In genomic region chr6:124702784-124703103, GRCm38 (mm10) we compare ENCODE assay signal across 7 mouse cellular contexts. TPM values are rescaled to one million over a fixed set of nuclear protein-coding genes. Genes with fewer than 3 reads are reported as not detected.
DNase-seq lines count a peak whose midpoint lies in the region; ATAC-seq lines count a peak whose summit lies in the region.

No protein-coding gene starts in this region.

- no peak overlapping the region for H3K4me2 ChIP-seq in forebrain, embryonic 14.5 days (ENCODE audit: low read length)
- no peak overlapping the region for H3K4me2 ChIP-seq in hindbrain, embryonic 13.5 days

- peaks cover 72% of the 10 kb centered on the region for H3K36me3 ChIP-seq in forebrain, embryonic 14.5 days (ENCODE audit: control insufficient read depth, insufficient read depth, low read length)
- H3K36me3 ChIP-seq in hindbrain, embryonic 13.5 days: peaks cover 82% of the 10 kb centered on the region

- no peaks in the 10 kb centered on the region for H3K4me1 ChIP-seq in forebrain, embryonic 14.5 days (ENCODE audit: control insufficient read depth, insufficient read depth, low read length)
- no peaks in the 10 kb centered on the region for H3K4me1 ChIP-seq in hindbrain, embryonic 13.5 days (replicated peaks)

- no peaks in the 10 kb centered on the region for H3K27me3 ChIP-seq in forebrain, embryonic 14.5 days (replicated peaks; ENCODE audit: control insufficient read depth, insufficient read depth, low read length)
- no peaks in the 10 kb centered on the region for H3K27me3 ChIP-seq in hindbrain, embryonic 13.5 days

- WGBS in forebrain, embryonic 14.5 days: 50% methylated on average over 3 of the region's 3 CpGs
- 52% methylated on average over 3 of the region's 3 CpGs for WGBS in hindbrain, embryonic 13.5 days

- H3K9me3 ChIP-seq in forebrain, embryonic 14.5 days (replicated peaks; ENCODE audit: control insufficient read depth, low read length): no peaks in the 10 kb centered on the region
- H3K9me3 ChIP-seq in hindbrain, embryonic 13.5 days: no peaks in the 10 kb centered on the region

- no peak overlapping the region for H3K9ac ChIP-seq in forebrain, embryonic 14.5 days (ENCODE audit: low read length)
- H3K9ac ChIP-seq in hindbrain, embryonic 13.5 days: no peak overlapping the region

- H3K27ac ChIP-seq in forebrain, embryonic 14.5 days (ENCODE audit: low read depth, low read length): no peak overlapping the region
- H3K27ac ChIP-seq in hindbrain, embryonic 13.5 days: no peak overlapping the region

- DNase-seq in MN1 (ENCODE audit: low spot score): peak; percentile 77
- DNase-seq in c-Kit-positive CD71-positive TER-119-positive erythroid progenitor cells, embryonic 14.5 days (ENCODE audit: low spot score): peak; percentile 64
- DNase-seq in forebrain, embryonic 14.5 days (ENCODE audit: low spot score): peak; percentile 68
- peak; percentile 54 to 61 for DNase-seq in layer of hippocampus, postnatal 36 days
- peak; percentile 86 for DNase-seq in lung, postnatal 36 days
- peak; percentile 51 for DNase-seq in right cerebral cortex, postnatal 25 days

- H3K4me3 ChIP-seq in forebrain, embryonic 14.5 days (ENCODE audit: low read depth, low read length): no peak overlapping the region
- H3K4me3 ChIP-seq in hindbrain, embryonic 13.5 days: no peak overlapping the region

- ATAC-seq in forebrain, embryonic 14.5 days: peak; percentile 72
- ATAC-seq in hindbrain, embryonic 13.5 days (ENCODE audit: low FRiP score): peak; percentile 67

RNA-seq across cellular contexts. Expression of gene Emg1, which starts 9.2 kb away (rescaled TPM):
- polyA plus RNA-seq in forebrain, embryonic 14.5 days (2014; fragmentation: Nextera tagmentation; extraction: Ambion mirVana): 166 and 186 TPM in 2 replicates
- polyA plus RNA-seq in hindbrain, embryonic 13.5 days (2015; fragmentation: Nextera tagmentation; extraction: Ambion mirVana): 111 and 118 TPM in 2 replicates
- total RNA-seq in layer of hippocampus, postnatal 36 days (2021): 10 to 100 TPM; 54.3 to 64.9 TPM

RNA-seq across cellular contexts. Expression of gene Phb2, which starts 9.4 kb away (rescaled TPM):
- 237 and 245 TPM in 2 replicates for polyA plus RNA-seq in forebrain, embryonic 14.5 days (2014; fragmentation: Nextera tagmentation; extraction: Ambion mirVana)
- polyA plus RNA-seq in hindbrain, embryonic 13.5 days (2015; fragmentation: Nextera tagmentation; extraction: Ambion mirVana): 254 and 257 TPM in 2 replicates
- total RNA-seq in layer of hippocampus, postnatal 36 days (2021): 100 to 1,000 TPM; 114 to 129 TPM

RNA-seq across cellular contexts. Expression of gene Ptpn6, which starts 35.8 kb away (rescaled TPM):
- polyA plus RNA-seq in forebrain, embryonic 14.5 days (2014; fragmentation: Nextera tagmentation; extraction: Ambion mirVana): 4.7 TPM in 2 replicates
- polyA plus RNA-seq in hindbrain, embryonic 13.5 days (2015; fragmentation: Nextera tagmentation; extraction: Ambion mirVana): 5.0 and 5.9 TPM in 2 replicates
- total RNA-seq in layer of hippocampus, postnatal 36 days (2021): 1 to 10 TPM; 2.9 to 3.0 TPM

RNA-seq across cellular contexts. Expression of gene Grcc10, which starts 38.4 kb away (rescaled TPM):
- polyA plus RNA-seq in forebrain, embryonic 14.5 days (2014; fragmentation: Nextera tagmentation; extraction: Ambion mirVana): 722 and 848 TPM in 2 replicates
- 670 and 677 TPM in 2 replicates for polyA plus RNA-seq in hindbrain, embryonic 13.5 days (2015; fragmentation: Nextera tagmentation; extraction: Ambion mirVana)
- 100 to 1,000 TPM; 337 to 366 TPM for total RNA-seq in layer of hippocampus, postnatal 36 days (2021)

RNA-seq across cellular contexts. Expression of gene Lpcat3, which starts 39.9 kb away (rescaled TPM):
- 33.4 and 38.7 TPM in 2 replicates for polyA plus RNA-seq in forebrain, embryonic 14.5 days (2014; fragmentation: Nextera tagmentation; extraction: Ambion mirVana)
- polyA plus RNA-seq in hindbrain, embryonic 13.5 days (2015; fragmentation: Nextera tagmentation; extraction: Ambion mirVana): 38.5 and 52.2 TPM in 2 replicates
- total RNA-seq in layer of hippocampus, postnatal 36 days (2021): 10 to 100 TPM; 27.1 to 33.5 TPM
